Mouse (Mus musculus) frontal cortex, postnatal 36 days (tissue): ENCODE measurements around the gene Gbgt1.
A peak's percentile ranks its signal among the peaks of the same experiment; 100 is the strongest.
"Not testable (repeated sequence)": the region's sequence is repeated elsewhere in the genome, so short reads cannot be mapped to it uniquely, and the experiment has no call there.

ENCODE experiments used
- DNase-seq, 2 experiments: peaks; one replicate each; pipeline ENCODE4 v3.0.0; 2022; ENCODE audit warnings: low spot score in 2 of 2

Gene Gbgt1

GRCm38 (mm10) chr2:28496671-28497070 lies at the start of gene Gbgt1:
Gene Gbgt1 (plus strand): TSS chr2:28496891.
- no peak for DNase-seq

- no peak for DNase-seq
Measured at GRCm38 (mm10) chr2:28447315-28447670, 49.4 kb upstream of the Gbgt1 start.

GRCm38 (mm10) chr2:28451663-28452062 lies 45.0 kb upstream of the Gbgt1 start:
- no peak for DNase-seq

GRCm38 (mm10) chr2:28453539-28453938 lies 43.2 kb upstream of the Gbgt1 start:
- DNase-seq: no peak

GRCm38 (mm10) chr2:28456616-28457015 lies 40.1 kb upstream of the Gbgt1 start:
- DNase-seq: no peak

GRCm38 (mm10) chr2:28463919-28464318 lies 32.8 kb upstream of the Gbgt1 start:
- peak; percentile 75 to 82 for DNase-seq

GRCm38 (mm10) chr2:28464919-28465318 lies 31.8 kb upstream of the Gbgt1 start:
- DNase-seq: no peak

GRCm38 (mm10) chr2:28465836-28466518 lies 30.7 kb upstream of the Gbgt1 start, which contains the start of gene 1700007K13Rik:
Gene 1700007K13Rik (minus strand): TSS chr2:28466332.
- peak; percentile 75 to 82 for DNase-seq

GRCm38 (mm10) chr2:28467860-28468485 lies 28.7 kb upstream of the Gbgt1 start, which contains the start of gene Mrps2:
Gene Mrps2 (plus strand): TSS chr2:28468066.
- peak; percentile 85 to 87 for DNase-seq

- peak in 1 of 2 experiments; percentile 1 for DNase-seq
Measured at GRCm38 (mm10) chr2:28468486-28469225, 28.0 kb upstream of the Gbgt1 start.

GRCm38 (mm10) chr2:28469461-28469860 lies 27.2 kb upstream of the Gbgt1 start:
- peak in 1 of 2 experiments; percentile 0 for DNase-seq

- DNase-seq: no peak
Measured at GRCm38 (mm10) chr2:28470591-28470990, 26.1 kb upstream of the Gbgt1 start.

GRCm38 (mm10) chr2:28472011-28472410 lies 24.7 kb upstream of the Gbgt1 start:
- peak in 1 of 2 experiments; percentile 1 for DNase-seq

GRCm38 (mm10) chr2:28477993-28478392 lies 18.7 kb upstream of the Gbgt1 start:
- DNase-seq: not testable (repeated sequence)

- DNase-seq: no peak
Measured at GRCm38 (mm10) chr2:28479208-28480204, 17.2 kb upstream of the Gbgt1 start.

GRCm38 (mm10) chr2:28483861-28484260 lies 12.8 kb upstream of the Gbgt1 start:
- DNase-seq: no peak

GRCm38 (mm10) chr2:28494521-28494920 lies 2.2 kb upstream of the Gbgt1 start:
- DNase-seq: no peak

- peak in 1 of 2 experiments; percentile 18 for DNase-seq
Measured at GRCm38 (mm10) chr2:28495207-28495756, 1.4 kb upstream of the Gbgt1 start.

GRCm38 (mm10) chr2:28495801-28496595 lies 693 bp upstream of the Gbgt1 start:
- no peak for DNase-seq

- no peak for DNase-seq
Measured at GRCm38 (mm10) chr2:28497561-28497960, 870 bp downstream of the Gbgt1 start.
